Mouse (Mus musculus) urinary bladder, postnatal 25 days (tissue): ENCODE measurements around the gene Pde4dip.

ENCODE experiments used
- DNase-seq: peaks from one replicate; pipeline ENCODE4 v3.0.0; 2022; ENCODE audit warnings: low spot score

The Pde4dip gene

GRCm38 (mm10) chr3:97888168-97888901, at the start of gene Pde4dip:
TSS of gene Pde4dip (minus strand) at chr3:97888707.
- DNase-seq = no peak

- no peak for DNase-seq
Measured at GRCm38 (mm10) chr3:97937945-97938266, 49.4 kb upstream of the Pde4dip start.

GRCm38 (mm10) chr3:97937068-97937944, 48.8 kb upstream of the Pde4dip start:
- no peak for DNase-seq

- DNase-seq = no peak
Measured at GRCm38 (mm10) chr3:97934331-97935300, 46.1 kb upstream of the Pde4dip start.

- no peak for DNase-seq
Measured at GRCm38 (mm10) chr3:97933811-97934210, 45.3 kb upstream of the Pde4dip start.

GRCm38 (mm10) chr3:97933251-97933650, 44.7 kb upstream of the Pde4dip start:
- no peak for DNase-seq

GRCm38 (mm10) chr3:97932771-97933170, 44.3 kb upstream of the Pde4dip start:
- DNase-seq = no peak

- DNase-seq = no peak
Measured at GRCm38 (mm10) chr3:97932131-97932530, 43.6 kb upstream of the Pde4dip start.

- no peak for DNase-seq
Measured at GRCm38 (mm10) chr3:97931310-97931885, 42.9 kb upstream of the Pde4dip start.

- DNase-seq = no peak
Measured at GRCm38 (mm10) chr3:97930787-97931158, 42.3 kb upstream of the Pde4dip start.

- DNase-seq = no peak
Measured at GRCm38 (mm10) chr3:97930141-97930786, 41.8 kb upstream of the Pde4dip start.

- peak; percentile 72 for DNase-seq
Measured at GRCm38 (mm10) chr3:97928968-97929858, 40.7 kb upstream of the Pde4dip start.

GRCm38 (mm10) chr3:97927322-97927721, 38.8 kb upstream of the Pde4dip start:
- DNase-seq = no peak

- DNase-seq = no peak
Measured at GRCm38 (mm10) chr3:97925246-97925645, 36.7 kb upstream of the Pde4dip start.

GRCm38 (mm10) chr3:97918885-97919550, 30.5 kb upstream of the Pde4dip start:
- no peak for DNase-seq

GRCm38 (mm10) chr3:97915081-97915480, 26.6 kb upstream of the Pde4dip start:
- DNase-seq = no peak

GRCm38 (mm10) chr3:97911093-97911492, 22.6 kb upstream of the Pde4dip start:
- DNase-seq = no peak

- DNase-seq = no peak
Measured at GRCm38 (mm10) chr3:97909737-97910136, 21.2 kb upstream of the Pde4dip start.

GRCm38 (mm10) chr3:97901586-97901985, 13.1 kb upstream of the Pde4dip start:
- no peak for DNase-seq
